Mouse (Mus musculus) erythroblast, adult 5-6 weeks (primary cell): Measurements from ENCODE around the gene Mpv17l. TPM values are rescaled to one million over a fixed set of nuclear protein-coding genes. Genes with fewer than 3 reads are reported as not detected.
"Not testable (repeated sequence)": the region's sequence is repeated elsewhere in the genome, so short reads cannot be mapped to it uniquely, and the experiment has no call there.

Experiments used
- ATAC-seq: replicated peaks from 2 replicates; pipeline ENCODE4 v1.8.0; 2016; ENCODE audit warnings: moderate number of reproducible peaks, mild to moderate bottlenecking, moderate TSS enrichment, inconsistent platforms; ENCODE audit not compliant: poor library complexity, low FRiP score, severe bottlenecking
- total RNA-seq, 2 experiments: library from RNA; stranded (forward) in 1 of 2; stranded (reverse) in 1 of 2; fragments of 150-400 nt in 1 of 2; fragments of 200-764, 138-1000 nt in 1 of 2; gene quantifications; 2 replicates each; pipeline versions ENCODE4 v1.2.3 to v1.2.4; 2015 to 2017; ENCODE audit warnings: low replicate concordance in 2 of 2

Mpv17l gene
- 1.9 and 3.8 TPM in 2 replicates for total RNA-seq (2015; ENCODE audit: low replicate concordance)
- 0.56 and 0.60 TPM in 2 replicates for total RNA-seq (2017; ENCODE audit: low replicate concordance)

DNA sequence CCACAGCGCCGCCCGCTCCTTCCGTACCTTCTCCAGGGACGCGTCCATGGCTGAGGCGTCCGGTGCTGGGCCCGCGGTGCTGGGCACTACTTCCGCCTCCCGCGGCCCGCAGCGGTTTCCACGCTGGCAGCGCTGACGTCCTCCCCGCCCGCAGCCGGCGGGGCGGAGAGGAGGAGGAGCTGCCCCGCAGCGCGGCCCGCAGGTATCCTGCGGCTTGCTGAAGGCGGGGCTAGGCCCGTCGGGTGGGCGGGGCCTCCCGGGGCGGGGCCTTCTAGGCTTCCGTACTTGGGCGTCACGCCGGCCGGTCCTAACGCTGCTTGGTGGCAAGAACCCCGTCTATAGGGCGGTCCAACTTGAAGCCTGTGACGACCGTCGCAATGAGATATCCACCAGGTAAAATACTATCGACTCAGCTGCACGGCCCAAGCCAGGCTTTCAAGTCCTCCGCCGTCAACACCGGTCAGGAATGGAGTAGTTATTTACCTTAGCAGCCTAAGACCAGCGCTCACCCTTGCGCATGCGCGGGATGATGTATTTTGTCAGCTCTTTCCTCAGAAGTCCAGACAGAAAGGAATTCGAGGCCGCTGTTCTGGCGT is at the start of gene Mpv17l, which contains the start of gene Pdxdc1:
Mpv17l (plus strand) TSS at position 274 of the 596 bp plus-strand sequence.
Pdxdc1 (minus strand) TSS at position 244 of the 596 bp plus-strand sequence.
- peak; percentile 91 for ATAC-seq

- ATAC-seq = no peak
Measured at GRCm38 (mm10) chr16:13853886-13854285, 49.1 kb upstream of the Mpv17l start.

DNA sequence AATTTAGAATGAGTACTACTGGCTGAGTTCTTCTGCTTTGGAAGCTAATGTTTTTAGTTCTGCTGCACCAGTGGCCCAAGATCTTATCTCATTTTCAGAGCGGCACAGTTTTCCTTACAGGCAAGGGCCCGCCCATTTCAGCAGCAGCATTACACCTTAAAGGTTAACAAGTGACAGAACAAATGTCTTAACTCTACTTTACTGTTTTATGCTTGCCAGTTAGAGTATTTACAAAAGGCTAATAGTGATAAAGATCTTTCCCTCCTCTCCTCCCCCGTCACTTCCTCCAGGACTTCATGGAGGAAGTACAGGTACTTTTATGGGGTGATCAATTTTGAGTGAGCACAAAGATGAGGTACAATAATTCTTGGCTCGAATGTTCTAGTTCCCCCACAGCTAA is 36.9 kb upstream of the Mpv17l start:
- ATAC-seq = no peak

DNA sequence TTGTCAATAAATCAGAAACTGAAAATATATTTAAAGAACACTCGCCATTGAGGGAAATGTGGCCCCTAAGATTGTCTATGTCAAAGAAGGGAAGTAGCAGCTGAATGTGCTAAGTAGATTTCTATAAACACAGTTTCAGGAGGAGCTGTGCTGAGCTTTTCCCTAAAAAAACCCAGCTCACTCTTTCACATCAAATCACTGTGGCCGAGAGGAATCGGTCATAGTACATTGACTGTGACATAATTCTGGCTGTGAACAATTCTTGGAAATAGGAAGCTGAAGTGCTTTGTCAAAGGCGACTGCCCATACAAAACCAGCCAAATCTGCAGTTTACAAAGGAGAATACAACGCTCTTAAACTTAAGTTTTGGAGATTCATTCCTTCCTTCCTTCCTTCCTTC is 36.3 kb upstream of the Mpv17l start:
- no peak for ATAC-seq

- ATAC-seq = not testable (repeated sequence)
Measured at GRCm38 (mm10) chr16:13867406-13867805, 35.6 kb upstream of the Mpv17l start.

DNA sequence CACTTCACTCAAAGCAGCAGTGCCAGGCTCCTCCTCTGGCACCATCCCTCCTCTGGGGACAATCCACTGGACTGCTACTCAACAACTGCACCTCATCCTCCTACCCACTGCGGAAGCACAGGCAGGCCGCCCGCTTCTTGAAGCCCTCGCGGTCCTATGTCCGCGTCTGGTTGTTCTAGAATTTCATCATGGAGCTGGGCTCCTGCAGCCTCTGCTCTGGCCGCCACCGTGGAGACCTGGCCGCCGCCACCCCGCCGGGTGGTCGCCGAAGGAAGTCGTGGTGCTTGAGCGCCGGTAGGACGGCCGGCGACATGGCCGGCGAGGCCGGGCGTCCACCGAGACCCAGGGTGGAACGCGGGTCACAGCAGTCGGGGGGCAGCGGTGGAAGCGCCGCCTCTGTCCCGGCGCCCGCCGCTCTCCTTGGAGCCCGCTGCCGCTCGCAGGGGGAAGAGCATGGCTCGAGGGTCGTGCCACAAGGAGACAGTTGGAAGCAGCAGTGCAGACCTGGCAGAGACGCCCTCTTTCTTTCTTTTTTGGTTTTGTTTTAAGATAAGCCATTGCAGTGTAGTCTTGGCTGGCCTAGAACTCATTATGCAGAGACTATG is 34.9 kb upstream of the Mpv17l start:
- ATAC-seq = no peak

GRCm38 (mm10) chr16:13875483-13875882 is 27.5 kb upstream of the Mpv17l start:
- no peak for ATAC-seq

DNA sequence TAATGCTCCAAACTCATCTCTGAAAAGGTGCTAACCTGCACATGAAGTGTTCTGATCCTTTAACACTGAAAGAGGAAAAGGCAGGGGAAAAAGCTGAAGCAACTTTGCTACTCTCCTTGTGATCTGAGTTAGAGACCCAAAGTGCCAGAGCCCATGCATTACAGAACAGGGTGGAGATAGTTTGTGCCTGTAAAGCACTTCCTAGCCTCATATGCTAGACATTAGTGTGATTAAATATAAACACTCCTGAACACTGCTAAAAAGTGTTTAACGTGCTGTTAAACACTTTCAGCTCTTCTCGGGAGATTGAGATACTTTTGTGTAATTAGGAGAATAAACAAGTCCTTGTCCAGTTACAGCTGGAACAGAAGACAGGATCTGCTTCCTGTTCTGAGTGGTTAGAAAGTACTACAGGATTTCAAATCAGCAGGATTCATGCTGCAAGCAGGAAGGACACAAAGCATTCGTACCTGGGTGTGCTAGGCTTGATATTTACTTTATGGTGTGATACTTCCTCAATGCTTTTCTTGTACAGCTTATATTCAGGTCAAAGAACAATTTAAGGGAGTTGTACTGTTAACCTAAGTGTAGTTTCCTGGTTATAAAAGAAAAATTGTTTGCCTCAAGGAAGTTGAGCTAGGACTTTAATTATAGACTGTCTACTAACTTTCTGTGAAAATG is 19.7 kb upstream of the Mpv17l start:
- no peak for ATAC-seq

DNA sequence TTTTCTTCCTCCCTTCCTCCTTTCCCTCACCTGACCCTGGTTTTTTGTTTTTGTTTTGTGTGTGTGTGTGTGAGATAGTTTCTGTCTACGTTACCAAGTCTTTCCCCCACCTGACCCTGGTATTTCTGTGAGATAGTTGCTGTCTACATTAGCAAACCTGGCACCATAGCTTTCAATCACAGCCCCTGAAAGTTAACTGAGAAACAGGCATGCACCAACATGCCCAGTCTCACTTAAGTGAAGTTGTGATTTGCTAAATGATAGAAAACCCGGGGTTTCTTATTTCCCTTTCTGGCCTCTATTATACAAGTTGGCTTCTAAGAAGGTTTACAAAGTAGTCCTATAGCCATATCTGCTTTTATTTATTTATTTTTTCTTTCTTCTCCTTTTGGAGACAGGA is 12.5 kb upstream of the Mpv17l start:
- no peak for ATAC-seq

- ATAC-seq = no peak
Measured at GRCm38 (mm10) chr16:13892850-13893249, 10.1 kb upstream of the Mpv17l start.

GRCm38 (mm10) chr16:13894097-13894496 is 8.9 kb upstream of the Mpv17l start:
- no peak for ATAC-seq

GRCm38 (mm10) chr16:13895740-13896139 is 7.2 kb upstream of the Mpv17l start:
- no peak for ATAC-seq

GRCm38 (mm10) chr16:13896357-13896756 is 6.6 kb upstream of the Mpv17l start:
- ATAC-seq = no peak

DNA sequence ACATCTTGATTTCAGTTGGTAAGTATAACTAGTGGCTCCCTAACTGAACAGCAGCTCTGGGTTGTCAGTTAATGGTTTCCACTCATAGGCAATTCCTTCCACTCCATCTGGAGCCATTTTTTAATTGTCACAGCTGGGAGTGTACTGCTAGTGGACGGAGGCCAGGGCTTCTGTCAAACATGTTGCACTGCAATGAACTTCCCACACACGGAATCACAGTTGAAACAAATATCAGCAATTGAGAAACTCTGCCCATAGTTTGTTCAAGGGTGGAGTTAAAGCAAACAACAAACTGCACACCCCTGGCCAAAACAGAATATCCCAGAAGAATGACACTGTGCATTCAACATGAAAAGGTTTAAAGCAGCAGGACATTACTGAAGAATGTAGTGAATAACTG is 4.0 kb upstream of the Mpv17l start:
- ATAC-seq = no peak

- peak; percentile 20 for ATAC-seq
Measured at GRCm38 (mm10) chr16:13902397-13902831, 547 bp upstream of the Mpv17l start.

- ATAC-seq = peak; percentile 77
Measured at GRCm38 (mm10) chr16:13903488-13903887, 527 bp downstream of the Mpv17l start.

- ATAC-seq = no peak
Measured at GRCm38 (mm10) chr16:13907297-13907696, 4.3 kb downstream of the Mpv17l start.

- ATAC-seq = no peak
Measured at GRCm38 (mm10) chr16:13920093-13920492, 17.1 kb downstream of the Mpv17l start.

- no peak for ATAC-seq
Measured at GRCm38 (mm10) chr16:13921063-13921462, 18.1 kb downstream of the Mpv17l start.

- ATAC-seq = no peak
Measured at GRCm38 (mm10) chr16:13921781-13922180, 18.8 kb downstream of the Mpv17l start.

GRCm38 (mm10) chr16:13922499-13922898 is 19.5 kb downstream of the Mpv17l start:
- not testable (repeated sequence) for ATAC-seq
